Mouse (Mus musculus): ENCODE measurements around the gene Tuft1. TPM values are rescaled to one million over a fixed set of nuclear protein-coding genes. Genes with fewer than 3 reads are reported as not detected.
A peak's percentile ranks its signal among the peaks of the same experiment; 100 is the strongest.

The Tuft1 gene
- total RNA-seq, 1 experiment, result 6.7 TPM

GRCm38 (mm10) chr3:94565557-94565956 is 93.1 kb downstream of the Tuft1 start:
- no peaks in the 10 kb centered on the region for H3K9me3 ChIP-seq (ENCODE audit: control insufficient read depth, insufficient read depth, low read depth, low read length)
- H3K4me1 ChIP-seq (ENCODE audit: control insufficient read depth in 2 of 2, insufficient read depth in 2 of 2, low read length in 2 of 2, poor library complexity in 1 of 2), result peaks cover 2% of the 10 kb centered on the region in 2 experiments; a peak in 1 of 4 replicates
- TF ChIP-seq CHD2 (IDR thresholded peaks at IDR 0.05; ENCODE audit: low read depth, low read length), result no peak
- no peak for TF ChIP-seq ZNF384 (IDR thresholded peaks at IDR 0.05; ENCODE audit: low read depth, low read length)
- no peak for TF ChIP-seq MAFK (IDR thresholded peaks at IDR 0.05; ENCODE audit: insufficient read depth, low read depth, low read length)
- no peak for TF ChIP-seq HCFC1 (IDR thresholded peaks at IDR 0.05; ENCODE audit: borderline replicate concordance, insufficient read depth, low read length)
- H3K4me3 ChIP-seq (ENCODE audit: insufficient read depth in 1 of 2, low read depth in 1 of 2, low read length in 2 of 2, poor library complexity in 1 of 2, severe bottlenecking in 1 of 2), result no peak overlapping the region
- H3K36me3 ChIP-seq (ENCODE audit: control insufficient read depth, insufficient read depth, low read length, poor library complexity, severe bottlenecking), result no peaks in the 10 kb centered on the region
- in situ Hi-C loops (cut with MboI; ENCODE audit: low sequenced_read_pairs in 2 of 2, unreplicated experiment in 2 of 2), result no loop called here
- H3K9ac ChIP-seq (ENCODE audit: insufficient read depth, low read depth, low read length, poor library complexity, severe bottlenecking), result no peak overlapping the region
- peak; percentile 8 for DNase-seq (ENCODE audit: low read depth, low spot score)
- H3K27ac ChIP-seq (ENCODE audit: insufficient read depth, low read depth, low read length, poor library complexity, severe bottlenecking), result no peak overlapping the region

- peaks cover 2% of the 10 kb centered on the region in 2 experiments; a peak in 1 of 4 replicates for H3K4me1 ChIP-seq (ENCODE audit: control insufficient read depth in 2 of 2, insufficient read depth in 2 of 2, low read length in 2 of 2, poor library complexity in 1 of 2)
- in situ Hi-C loops (cut with MboI; ENCODE audit: low sequenced_read_pairs in 2 of 2, unreplicated experiment in 2 of 2), result no loop called here
- no peak overlapping the region for H3K4me3 ChIP-seq (ENCODE audit: insufficient read depth in 1 of 2, low read depth in 1 of 2, low read length in 2 of 2, poor library complexity in 1 of 2, severe bottlenecking in 1 of 2)
- no peaks in the 10 kb centered on the region for H3K36me3 ChIP-seq (ENCODE audit: control insufficient read depth, insufficient read depth, low read length, poor library complexity, severe bottlenecking)
- no peaks in the 10 kb centered on the region for H3K9me3 ChIP-seq (ENCODE audit: control insufficient read depth, insufficient read depth, low read depth, low read length)
- DNase-seq (ENCODE audit: low read depth, low spot score), result no peak
- no peak overlapping the region for H3K9ac ChIP-seq (ENCODE audit: insufficient read depth, low read depth, low read length, poor library complexity, severe bottlenecking)
- no peak overlapping the region for H3K27ac ChIP-seq (ENCODE audit: insufficient read depth, low read depth, low read length, poor library complexity, severe bottlenecking)
- TF ChIP-seq CHD2 (IDR thresholded peaks at IDR 0.05; ENCODE audit: low read depth, low read length), result no peak
- no peak for TF ChIP-seq HCFC1 (IDR thresholded peaks at IDR 0.05; ENCODE audit: borderline replicate concordance, insufficient read depth, low read length)
- TF ChIP-seq ZC3H11A (IDR thresholded peaks at IDR 0.05; ENCODE audit: borderline replicate concordance, low read depth, low read length), result no peak
- TF ChIP-seq ZNF384 (IDR thresholded peaks at IDR 0.05; ENCODE audit: low read depth, low read length), result no peak
- no peak for TF ChIP-seq MAFK (IDR thresholded peaks at IDR 0.05; ENCODE audit: insufficient read depth, low read depth, low read length)
These were observed 93.5 kb downstream of the Tuft1 start for GRCm38 (mm10) chr3:94565127-94565526.

GRCm38 (mm10) chr3:94564356-94565010 is 94.2 kb downstream of the Tuft1 start:
- Histone ChIP-seq H3K4me1 (ENCODE audit: control insufficient read depth in 2 of 2, insufficient read depth in 2 of 2, low read length in 2 of 2, poor library complexity in 1 of 2) (0 out of 4 replicates have a peak, but pooled peaks cover 0 to 2% of the 10 kb centered on the region in 2 experiments), H3K27ac (ENCODE audit: insufficient read depth, low read depth, low read length, poor library complexity, severe bottlenecking) (no peak overlapping the region), H3K9ac (ENCODE audit: insufficient read depth, low read depth, low read length, poor library complexity, severe bottlenecking) (no peak overlapping the region), H3K9me3 (ENCODE audit: control insufficient read depth, insufficient read depth, low read depth, low read length) (no peaks in the 10 kb centered on the region), H3K4me3 (ENCODE audit: insufficient read depth in 1 of 2, low read depth in 1 of 2, low read length in 2 of 2, poor library complexity in 1 of 2, severe bottlenecking in 1 of 2) (no peak overlapping the region), H3K36me3 (ENCODE audit: control insufficient read depth, insufficient read depth, low read length, poor library complexity, severe bottlenecking) (0 out of 2 replicates have a peak, but pooled peaks cover 4% of the 10 kb centered on the region)
- DNase-seq (ENCODE audit: low read depth, low spot score), result no peak
- in situ Hi-C loops (cut with MboI; ENCODE audit: low sequenced_read_pairs in 2 of 2, unreplicated experiment in 2 of 2), result no loop called here
- no peak for TF ChIP-seq CHD2 (IDR thresholded peaks at IDR 0.05; ENCODE audit: low read depth, low read length)
- TF ChIP-seq ZC3H11A (IDR thresholded peaks at IDR 0.05; ENCODE audit: borderline replicate concordance, low read depth, low read length), result no peak
- TF ChIP-seq HCFC1 (IDR thresholded peaks at IDR 0.05; ENCODE audit: borderline replicate concordance, insufficient read depth, low read length), result no peak
- no peak for TF ChIP-seq MAFK (IDR thresholded peaks at IDR 0.05; ENCODE audit: insufficient read depth, low read depth, low read length)

- in situ Hi-C loops (cut with MboI; ENCODE audit: low sequenced_read_pairs in 2 of 2, unreplicated experiment in 2 of 2), result no loop called here
- H3K27ac ChIP-seq (ENCODE audit: insufficient read depth, low read depth, low read length, poor library complexity, severe bottlenecking), result no peak overlapping the region
- peaks cover 8% of the 10 kb centered on the region for H3K36me3 ChIP-seq (ENCODE audit: control insufficient read depth, insufficient read depth, low read length, poor library complexity, severe bottlenecking)
- DNase-seq (ENCODE audit: low read depth, low spot score), result no peak
- H3K9ac ChIP-seq (ENCODE audit: insufficient read depth, low read depth, low read length, poor library complexity, severe bottlenecking), result no peak overlapping the region
- H3K9me3 ChIP-seq (ENCODE audit: control insufficient read depth, insufficient read depth, low read depth, low read length), result no peaks in the 10 kb centered on the region
- H3K4me3 ChIP-seq (ENCODE audit: insufficient read depth in 1 of 2, low read depth in 1 of 2, low read length in 2 of 2, poor library complexity in 1 of 2, severe bottlenecking in 1 of 2), result no peak overlapping the region
- TF ChIP-seq CHD2 (IDR thresholded peaks at IDR 0.05; ENCODE audit: low read depth, low read length) (no peak), HCFC1 (IDR thresholded peaks at IDR 0.05; ENCODE audit: borderline replicate concordance, insufficient read depth, low read length) (no peak), ZNF384 (IDR thresholded peaks at IDR 0.05; ENCODE audit: low read depth, low read length) (no peak), MAFK (IDR thresholded peaks at IDR 0.05; ENCODE audit: insufficient read depth, low read depth, low read length) (no peak), ZC3H11A (IDR thresholded peaks at IDR 0.05; ENCODE audit: borderline replicate concordance, low read depth, low read length) (no peak)
- 0 out of 4 replicates have a peak, but pooled peaks cover 0 to 2% of the 10 kb centered on the region in 2 experiments for H3K4me1 ChIP-seq (ENCODE audit: control insufficient read depth in 2 of 2, insufficient read depth in 2 of 2, low read length in 2 of 2, poor library complexity in 1 of 2)
These were observed 95.5 kb downstream of the Tuft1 start for GRCm38 (mm10) chr3:94563163-94563562.

Other genes with a start within 250 kb of the Tuft1 start
- gene Tdrkh, start 245.6 kb downstream of the Tuft1 start, total RNA-seq (2012; rRNA removed), result 3.2 and 3.4 TPM in 2 replicates
- gene Mrpl9, start 215.6 kb downstream of the Tuft1 start, total RNA-seq (2012; rRNA removed), result 39.0 and 53.0 TPM in 2 replicates
- gene Oaz3, start 215.0 kb downstream of the Tuft1 start, total RNA-seq (2012; rRNA removed), result 0.36 and 0.48 TPM in 2 replicates
- gene Celf3, start 180.6 kb downstream of the Tuft1 start, total RNA-seq (2012; rRNA removed), result 0.27 and 0.42 TPM in 2 replicates
- not detected in 2 replicates for gene Riiad1, start 178.5 kb downstream of the Tuft1 start, total RNA-seq (2012; rRNA removed)
- 29.1 and 33.1 TPM in 2 replicates for gene Snx27, start 76.2 kb downstream of the Tuft1 start, total RNA-seq (2012; rRNA removed)
- gene Gm10972, start 15.8 kb downstream of the Tuft1 start, total RNA-seq (2012; rRNA removed), result not detected in 2 replicates
- gene Selenbp2, start 34.7 kb upstream of the Tuft1 start, total RNA-seq (2012; rRNA removed), result not detected in 2 replicates
- gene Cgn, start 127.6 kb upstream of the Tuft1 start, total RNA-seq (2012; rRNA removed), result 28.8 and 47.1 TPM in 2 replicates
- gene Pogz, start 178.7 kb upstream of the Tuft1 start, total RNA-seq (2012; rRNA removed), result 26.6 and 27.1 TPM in 2 replicates
- 395 and 498 TPM in 2 replicates for gene Psmb4, start 228.1 kb upstream of the Tuft1 start, total RNA-seq (2012; rRNA removed)